Mouse (Mus musculus) bone marrow, adult 2 months (tissue): ENCODE measurements around the gene Fxyd5.

ENCODE experiments used
- CTCF ChIP-seq: fragments of 200-500 bp; IDR thresholded peaks from 2 replicates; pipeline ENCODE4 v1.5.1; 2011; ENCODE audit warnings: low read length, control low read depth; ENCODE audit not compliant: control insufficient read depth, insufficient read depth
- POLR2A ChIP-seq: fragments of 200-500 bp; IDR thresholded peaks from 2 replicates; pipeline ENCODE4 v1.6.1; 2011; ENCODE audit warnings: low read depth, mild to moderate bottlenecking, control low read depth, low read length, borderline replicate concordance; ENCODE audit not compliant: control insufficient read depth

- TF ChIP-seq POLR2A, result no peak
- TF ChIP-seq CTCF, result peak; percentile 17; the same call in 1 of the 2 replicates
Measured at GRCm38 (mm10) chr7:30996491-30996890, 45.8 kb downstream of the Fxyd5 start.
